Mouse (Mus musculus): Measurements from ENCODE around the gene Herpud2. TPM values are rescaled to one million over a fixed set of nuclear protein-coding genes. Genes with fewer than 3 reads are reported as not detected.
"Not testable (repeated sequence)": the region's sequence is repeated elsewhere in the genome, so short reads cannot be mapped to it uniquely, and the experiment has no call there.

Herpud2 gene
- polyA plus RNA-seq, 1 experiment from 2014 or later: 13.6 TPM

DNA sequence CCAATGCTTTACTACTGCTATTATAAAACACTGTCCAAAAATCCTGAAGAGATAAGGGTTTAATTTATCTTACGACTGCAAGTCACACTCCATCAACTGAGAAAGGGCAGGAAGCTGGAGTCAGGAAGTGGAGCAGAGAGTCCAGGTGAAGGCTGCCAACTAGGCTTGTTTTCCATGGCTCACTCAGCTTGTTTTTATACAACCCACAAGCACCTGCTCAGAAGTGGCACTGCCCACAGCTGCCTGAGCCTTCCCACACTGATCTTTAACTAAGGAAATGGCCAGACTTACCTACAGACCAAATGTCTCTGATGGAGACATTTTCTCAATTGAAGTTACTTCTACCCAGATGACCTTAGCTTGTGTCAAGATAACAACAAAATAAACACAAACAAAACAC is 11.3 kb downstream of the Herpud2 start:
- Histone ChIP-seq H3K27ac (ENCODE audit: low read length) (no peak overlapping the region), H3K4me2 (ENCODE audit: low read depth, low read length) (no peak overlapping the region), H3K4me3 (ENCODE audit: low read depth, low read length) (no peak overlapping the region), H3K4me1 (ENCODE audit: control insufficient read depth, low read depth, low read length) (peaks cover 7% of the 10 kb centered on the region), H3K27me3 (ENCODE audit: control insufficient read depth, insufficient read depth, low read depth, low read length) (no peaks in the 10 kb centered on the region), H3K9me3 (replicated peaks; ENCODE audit: control insufficient read depth, low read length) (no peaks in the 10 kb centered on the region), H3K36me3 (ENCODE audit: control insufficient read depth, insufficient read depth) (no peaks in the 10 kb centered on the region), H3K9ac (ENCODE audit: low read depth, low read length) (no peak overlapping the region)
- 23% methylated on average over 1 of the region's 1 CpGs for WGBS (ENCODE audit: insufficient replicate concordance)
- no peak for ATAC-seq (ENCODE audit: low read depth)

- H3K4me2 ChIP-seq (ENCODE audit: low read depth, low read length): no peak overlapping the region
- no peak overlapping the region for H3K27ac ChIP-seq (ENCODE audit: low read length)
- H3K36me3 ChIP-seq (ENCODE audit: control insufficient read depth, insufficient read depth): no peaks in the 10 kb centered on the region
- H3K27me3 ChIP-seq (ENCODE audit: control insufficient read depth, insufficient read depth, low read depth, low read length): no peaks in the 10 kb centered on the region
- no peak overlapping the region for H3K4me3 ChIP-seq (ENCODE audit: low read depth, low read length)
- 83% methylated on average over 1 of the region's 1 CpGs for WGBS (ENCODE audit: insufficient replicate concordance)
- no peak for ATAC-seq (ENCODE audit: low read depth)
- peaks cover 3% of the 10 kb centered on the region for H3K4me1 ChIP-seq (ENCODE audit: control insufficient read depth, low read depth, low read length)
- H3K9me3 ChIP-seq (replicated peaks; ENCODE audit: control insufficient read depth, low read length): no peaks in the 10 kb centered on the region
- H3K9ac ChIP-seq (ENCODE audit: low read depth, low read length): no peak overlapping the region
These were observed 12.7 kb downstream of the Herpud2 start for GRCm38 (mm10) chr9:25138900-25139299.

- H3K4me3 ChIP-seq (ENCODE audit: low read depth, low read length): no peak overlapping the region
- no peak for ATAC-seq (ENCODE audit: low read depth)
- H3K4me1 ChIP-seq (ENCODE audit: control insufficient read depth, low read depth, low read length): no peaks in the 10 kb centered on the region
- no peak overlapping the region for H3K4me2 ChIP-seq (ENCODE audit: low read depth, low read length)
- H3K27ac ChIP-seq (ENCODE audit: low read length): no peak overlapping the region
- peaks cover 3% of the 10 kb centered on the region for H3K36me3 ChIP-seq (ENCODE audit: control insufficient read depth, insufficient read depth)
- WGBS (ENCODE audit: insufficient replicate concordance): 40% methylated on average over 4 of the region's 4 CpGs
- H3K9me3 ChIP-seq (replicated peaks; ENCODE audit: control insufficient read depth, low read length): no peaks in the 10 kb centered on the region
- H3K9ac ChIP-seq (ENCODE audit: low read depth, low read length): no peak overlapping the region
- no peaks in the 10 kb centered on the region for H3K27me3 ChIP-seq (ENCODE audit: control insufficient read depth, insufficient read depth, low read depth, low read length)
These were observed 18.7 kb downstream of the Herpud2 start for GRCm38 (mm10) chr9:25132920-25133319.

DNA sequence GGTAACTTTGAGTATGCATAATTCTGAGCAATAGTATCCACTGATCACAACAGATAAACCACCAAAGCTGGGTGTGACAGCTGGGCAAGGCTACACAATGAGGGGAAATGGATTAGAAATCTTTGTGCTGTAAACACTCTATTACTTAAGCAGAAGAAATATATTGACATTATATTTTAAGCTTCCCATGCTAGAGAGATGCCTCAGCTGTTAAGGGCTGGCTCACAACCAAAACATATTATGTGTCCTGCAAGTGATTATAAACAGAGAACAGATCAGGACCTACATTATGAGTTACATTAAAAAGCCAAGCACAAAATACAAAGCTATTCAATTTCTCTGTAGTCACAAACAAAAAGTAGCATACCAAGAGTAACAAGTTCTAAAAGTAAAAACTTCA is 19.4 kb downstream of the Herpud2 start:
- Histone ChIP-seq H3K36me3 (ENCODE audit: control insufficient read depth, insufficient read depth) (peaks cover 3% of the 10 kb centered on the region), H3K27me3 (ENCODE audit: control insufficient read depth, insufficient read depth, low read depth, low read length) (no peaks in the 10 kb centered on the region), H3K4me2 (ENCODE audit: low read depth, low read length) (no peak overlapping the region), H3K4me3 (ENCODE audit: low read depth, low read length) (no peak overlapping the region), H3K4me1 (ENCODE audit: control insufficient read depth, low read depth, low read length) (no peaks in the 10 kb centered on the region), H3K27ac (ENCODE audit: low read length) (no peak overlapping the region), H3K9me3 (replicated peaks; ENCODE audit: control insufficient read depth, low read length) (no peaks in the 10 kb centered on the region), H3K9ac (ENCODE audit: low read depth, low read length) (no peak overlapping the region)
- ATAC-seq (ENCODE audit: low read depth): no peak

GRCm38 (mm10) chr9:25124048-25124447 is 27.6 kb downstream of the Herpud2 start:
- Histone ChIP-seq H3K27me3 (ENCODE audit: control insufficient read depth, insufficient read depth, low read depth, low read length) (no peaks in the 10 kb centered on the region), H3K9me3 (replicated peaks; ENCODE audit: control insufficient read depth, low read length) (no peaks in the 10 kb centered on the region), H3K4me2 (ENCODE audit: low read depth, low read length) (no peak overlapping the region), H3K4me1 (ENCODE audit: control insufficient read depth, low read depth, low read length) (no peaks in the 10 kb centered on the region), H3K4me3 (ENCODE audit: low read depth, low read length) (no peak overlapping the region), H3K9ac (ENCODE audit: low read depth, low read length) (no peak overlapping the region), H3K36me3 (ENCODE audit: control insufficient read depth, insufficient read depth) (no peaks in the 10 kb centered on the region), H3K27ac (ENCODE audit: low read length) (no peak overlapping the region)
- 54% methylated on average over 2 of the region's 2 CpGs for WGBS (ENCODE audit: insufficient replicate concordance)
- ATAC-seq (ENCODE audit: low read depth): no peak

GRCm38 (mm10) chr9:25123590-25123989 is 28.0 kb downstream of the Herpud2 start:
- ATAC-seq (ENCODE audit: low read depth); H3K4me1 ChIP-seq (ENCODE audit: control insufficient read depth, low read depth, low read length); H3K4me2 ChIP-seq (ENCODE audit: low read depth, low read length); H3K27ac ChIP-seq (ENCODE audit: low read length); H3K9me3 ChIP-seq (replicated peaks; ENCODE audit: control insufficient read depth, low read length); H3K4me3 ChIP-seq (ENCODE audit: low read depth, low read length); H3K27me3 ChIP-seq (ENCODE audit: control insufficient read depth, insufficient read depth, low read depth, low read length); H3K9ac ChIP-seq (ENCODE audit: low read depth, low read length); H3K36me3 ChIP-seq (ENCODE audit: control insufficient read depth, insufficient read depth): not testable (repeated sequence)
- 79% methylated on average over 1 of the region's 1 CpGs for WGBS (ENCODE audit: insufficient replicate concordance)

DNA sequence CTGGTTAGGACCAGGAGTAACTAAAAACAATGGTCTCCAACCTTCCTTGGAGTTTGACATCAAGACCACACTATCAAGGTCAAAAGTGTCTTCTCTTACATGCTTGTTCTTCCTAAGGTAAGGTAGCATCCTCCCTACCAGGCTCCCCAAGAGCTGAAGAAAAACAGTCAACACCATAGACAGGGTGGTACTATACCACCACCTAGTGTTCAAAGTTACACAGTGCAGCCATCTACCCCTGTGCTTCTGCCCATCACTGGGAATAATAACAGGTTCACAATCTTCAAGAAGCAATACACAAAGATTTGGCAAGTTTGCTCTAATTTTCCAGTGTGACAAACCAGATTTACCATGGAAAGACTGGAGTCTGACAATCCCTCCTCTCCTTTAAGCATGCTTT is 47.0 kb downstream of the Herpud2 start:
- ATAC-seq (ENCODE audit: low read depth): peak; percentile 43; the same call in 1 of the 2 replicates

DNA sequence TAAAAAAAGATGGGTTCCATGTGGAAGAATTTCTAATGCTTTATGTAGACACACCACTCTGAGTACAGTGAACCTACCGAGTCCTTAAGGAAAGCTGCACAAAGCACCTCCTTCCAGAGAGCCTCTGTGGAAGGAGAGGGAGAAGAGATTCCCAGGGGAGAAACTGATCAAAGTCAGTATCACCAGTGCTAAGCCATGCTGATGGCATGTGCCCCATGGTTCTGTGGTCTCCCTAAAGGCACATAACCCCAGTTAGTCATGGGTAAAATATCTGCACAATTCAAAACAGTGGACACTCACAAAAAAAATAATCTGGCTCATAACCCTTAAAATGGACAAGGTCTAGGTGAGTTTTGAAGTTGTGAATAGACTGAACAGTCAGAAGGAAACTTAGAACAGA is 48.7 kb downstream of the Herpud2 start:
- ATAC-seq (ENCODE audit: low read depth): no peak
- no peak overlapping the region for H3K27ac ChIP-seq (ENCODE audit: low read length)
- no peaks in the 10 kb centered on the region for H3K27me3 ChIP-seq (ENCODE audit: control insufficient read depth, insufficient read depth, low read depth, low read length)
- no peaks in the 10 kb centered on the region for H3K4me1 ChIP-seq (ENCODE audit: control insufficient read depth, low read depth, low read length)
- no peak overlapping the region for H3K9ac ChIP-seq (ENCODE audit: low read depth, low read length)
- H3K4me2 ChIP-seq (ENCODE audit: low read depth, low read length): no peak overlapping the region
- no peak overlapping the region for H3K4me3 ChIP-seq (ENCODE audit: low read depth, low read length)
- WGBS (ENCODE audit: insufficient replicate concordance): 85% methylated on average over 1 of the region's 1 CpGs
- H3K9me3 ChIP-seq (replicated peaks; ENCODE audit: control insufficient read depth, low read length): no peaks in the 10 kb centered on the region
- H3K36me3 ChIP-seq (ENCODE audit: control insufficient read depth, insufficient read depth): peaks cover 15% of the 10 kb centered on the region

More for the DNA sequence above, 47.0 kb downstream of the Herpud2 start:
- Histone ChIP-seq H3K4me1 (ENCODE audit: control insufficient read depth, low read depth, low read length) (no peaks in the 10 kb centered on the region), H3K9ac (ENCODE audit: low read depth, low read length) (no peak overlapping the region), H3K4me2 (ENCODE audit: low read depth, low read length) (no peak overlapping the region), H3K4me3 (ENCODE audit: low read depth, low read length) (no peak overlapping the region), H3K9me3 (replicated peaks; ENCODE audit: control insufficient read depth, low read length) (no peaks in the 10 kb centered on the region), H3K27me3 (ENCODE audit: control insufficient read depth, insufficient read depth, low read depth, low read length) (no peaks in the 10 kb centered on the region), H3K27ac (ENCODE audit: low read length) (no peak overlapping the region), H3K36me3 (ENCODE audit: control insufficient read depth, insufficient read depth) (peaks cover 17% of the 10 kb centered on the region)

DNA sequence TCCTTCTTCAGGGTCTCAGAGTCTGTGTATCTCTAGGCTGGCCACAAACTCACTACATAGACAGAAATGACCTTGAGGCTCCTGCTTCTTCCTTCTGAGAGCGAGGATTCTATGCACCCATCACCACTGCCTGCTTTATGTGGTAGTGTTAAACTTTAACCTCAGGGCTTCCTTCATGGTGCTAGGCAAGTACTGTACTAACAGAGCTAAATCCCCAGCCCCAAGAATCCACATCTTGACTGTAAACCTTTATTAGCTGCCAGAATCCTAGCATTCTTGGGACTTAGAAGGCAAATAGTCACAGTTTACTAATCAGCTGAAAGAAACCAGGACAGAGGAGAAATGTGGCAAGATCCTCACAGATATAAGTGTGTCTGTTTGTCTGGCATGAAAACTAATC is 60.8 kb downstream of the Herpud2 start:
- WGBS (ENCODE audit: insufficient replicate concordance): 34% methylated on average over 1 of the region's 1 CpGs
- no peak for ATAC-seq (ENCODE audit: low read depth)
- Histone ChIP-seq H3K27ac (ENCODE audit: low read length) (no peak overlapping the region), H3K9ac (ENCODE audit: low read depth, low read length) (no peak overlapping the region), H3K27me3 (ENCODE audit: control insufficient read depth, insufficient read depth, low read depth, low read length) (no peaks in the 10 kb centered on the region), H3K4me2 (ENCODE audit: low read depth, low read length) (no peak overlapping the region), H3K4me1 (ENCODE audit: control insufficient read depth, low read depth, low read length) (no peaks in the 10 kb centered on the region), H3K9me3 (replicated peaks; ENCODE audit: control insufficient read depth, low read length) (no peaks in the 10 kb centered on the region), H3K4me3 (ENCODE audit: low read depth, low read length) (no peak overlapping the region), H3K36me3 (ENCODE audit: control insufficient read depth, insufficient read depth) (no peaks in the 10 kb centered on the region)

- no peaks in the 10 kb centered on the region for H3K27me3 ChIP-seq (ENCODE audit: control insufficient read depth, insufficient read depth, low read depth, low read length)
- no peak within 1 kb of the TSS for H3K4me3 ChIP-seq (ENCODE audit: low read depth, low read length)
- no peak for ATAC-seq (ENCODE audit: low read depth)
- H3K4me1 ChIP-seq (ENCODE audit: control insufficient read depth, low read depth, low read length): no peaks in the 10 kb centered on the region
- no peaks in the 10 kb centered on the region for H3K9me3 ChIP-seq (replicated peaks; ENCODE audit: control insufficient read depth, low read length)
- H3K9ac ChIP-seq (ENCODE audit: low read depth, low read length): no peak within 1 kb of the TSS
- WGBS (ENCODE audit: insufficient replicate concordance): 50% methylated on average over 2 of the region's 2 CpGs
- no peak within 1 kb of the TSS for H3K27ac ChIP-seq (ENCODE audit: low read length)
- H3K36me3 ChIP-seq (ENCODE audit: control insufficient read depth, insufficient read depth): no peaks in the 10 kb centered on the region
- no peak within 1 kb of the TSS for H3K4me2 ChIP-seq (ENCODE audit: low read depth, low read length)
These were observed 62.5 kb downstream of the Herpud2 start, which contains the start of gene Gm10181 for GRCm38 (mm10) chr9:25089122-25089521. Gene Gm10181 (plus strand): TSS chr9:25089422.

Data from liver, embryonic 16.5 days (tissue).